Mouse (Mus musculus): ENCODE data around the gene Aldh2. TPM values are rescaled to one million over a fixed set of nuclear protein-coding genes. Genes with fewer than 3 reads are reported as not detected.

The Aldh2 gene
- total and polyA plus RNA-seq, 3 experiments = 198 to 471 (median 267) TPM

GRCm38 (mm10) chr5:121544910-121545792 lies 48.5 kb downstream of the Aldh2 start, which contains the start of the genes Adam1a and Gm42878:
TSS of gene Adam1a (minus strand) at chr5:121545482.
TSS of gene Gm42878 (minus strand) at chr5:121545482.
- Histone ChIP-seq H3K36me3 (ENCODE audit: control insufficient read depth in 1 of 2, insufficient read depth in 2 of 2, low read length in 2 of 2) (peaks cover 0 to 25% of the 10 kb centered on the region in 2 experiments; a peak in 2 of 4 replicates), H3K9me3 (replicated peaks; ENCODE audit: insufficient read depth, low read length) (no peaks in the 10 kb centered on the region), H3K79me2 (ENCODE audit: control insufficient read depth, insufficient read depth, low read length, poor library complexity) (peaks cover 42% of the 10 kb centered on the region), H3K4me1 (ENCODE audit: control insufficient read depth in 1 of 2, insufficient read depth in 2 of 2, low read length in 2 of 2) (peaks cover 4 to 12% of the 10 kb centered on the region in 2 experiments), H3K27me3 (ENCODE audit: control insufficient read depth in 1 of 2, insufficient read depth in 2 of 2, low read length in 2 of 2) (no peaks in the 10 kb centered on the region), H3K27ac (ENCODE audit: control insufficient read depth, low read depth, low read length) (peak within 1 kb of the TSS; percentile 71), H3K4me3 (ENCODE audit: control insufficient read depth in 1 of 2, insufficient read depth in 1 of 2, low read depth in 2 of 2, low read length in 2 of 2) (peak within 1 kb of the TSS; percentile 89 to 99), H3K9ac (ENCODE audit: control insufficient read depth, low read depth, low read length, poor library complexity, severe bottlenecking) (peak within 1 kb of the TSS; percentile 95)
- DNase-seq (ENCODE audit: low read depth, low spot score) = peak; percentile 49
- TF ChIP-seq HCFC1 (IDR thresholded peaks at IDR 0.05; ENCODE audit: low read depth, low read length) = 0 out of 2 replicates have a peak, but pooled peaks have one; percentile 24
- TF ChIP-seq SIN3A (IDR thresholded peaks at IDR 0.05; ENCODE audit: low read length) = no peak
- no peak for TF ChIP-seq TAL1 (IDR thresholded peaks at IDR 0.05; ENCODE audit: low read length)
- TF ChIP-seq EP300 (IDR thresholded peaks at IDR 0.05; ENCODE audit: low read depth in 1 of 2, low read length in 2 of 2) = no peak
- TF ChIP-seq UBTF (IDR thresholded peaks at IDR 0.05; ENCODE audit: borderline replicate concordance, insufficient read depth, low read depth, low read length) = peak; percentile 92; the same call in 1 of the 2 replicates
- TF ChIP-seq MAX (IDR thresholded peaks at IDR 0.05; ENCODE audit: low read length) = no peak
- no peak for TF ChIP-seq ZKSCAN1 (IDR thresholded peaks at IDR 0.05; ENCODE audit: low read depth, low read length)
- TF ChIP-seq ZNF384 (IDR thresholded peaks at IDR 0.05; ENCODE audit: low read depth, low read length) = no peak
- TF ChIP-seq CHD1 (IDR thresholded peaks at IDR 0.05; ENCODE audit: low read depth, low read length) = 0 out of 2 replicates have a peak, but pooled peaks have one; percentile 69
- no peak for TF ChIP-seq KAT2A (conservative IDR thresholded peaks at IDR 0.05; ENCODE audit: low read depth, low read length)
- TF ChIP-seq ELF1 (IDR thresholded peaks at IDR 0.05; ENCODE audit: low read depth, low read length) = no peak

GRCm38 (mm10) chr5:121543370-121543769 lies 50.3 kb downstream of the Aldh2 start:
- DNase-seq (ENCODE audit: low read depth, low spot score) = no peak
- Histone ChIP-seq H3K4me3 (ENCODE audit: control insufficient read depth in 1 of 2, insufficient read depth in 1 of 2, low read depth in 2 of 2, low read length in 2 of 2) (no peak overlapping the region), H3K4me1 (ENCODE audit: control insufficient read depth in 1 of 2, insufficient read depth in 2 of 2, low read length in 2 of 2) (peaks cover 4 to 12% of the 10 kb centered on the region in 2 experiments), H3K36me3 (ENCODE audit: control insufficient read depth in 1 of 2, insufficient read depth in 2 of 2, low read length in 2 of 2) (peaks cover 2 to 25% of the 10 kb centered on the region in 2 experiments; a peak in 3 of 4 replicates), H3K9me3 (replicated peaks; ENCODE audit: insufficient read depth, low read length) (no peaks in the 10 kb centered on the region), H3K9ac (ENCODE audit: control insufficient read depth, low read depth, low read length, poor library complexity, severe bottlenecking) (no peak overlapping the region), H3K27me3 (ENCODE audit: control insufficient read depth in 1 of 2, insufficient read depth in 2 of 2, low read length in 2 of 2) (no peaks in the 10 kb centered on the region), H3K79me2 (ENCODE audit: control insufficient read depth, insufficient read depth, low read length, poor library complexity) (peaks cover 44% of the 10 kb centered on the region), H3K27ac (ENCODE audit: control insufficient read depth, low read depth, low read length) (no peak overlapping the region)
- TF ChIP-seq POLR2AphosphoS2 (IDR thresholded peaks at IDR 0.05; ENCODE audit: low read length) = no peak
- TF ChIP-seq UBTF (IDR thresholded peaks at IDR 0.05; ENCODE audit: borderline replicate concordance, insufficient read depth, low read depth, low read length) = no peak
- TF ChIP-seq MAX (IDR thresholded peaks at IDR 0.05; ENCODE audit: low read length) = no peak
- peak; percentile 75 for TF ChIP-seq ZNF384 (IDR thresholded peaks at IDR 0.05; ENCODE audit: low read depth, low read length)
- TF ChIP-seq SMC3 (IDR thresholded peaks at IDR 0.05; ENCODE audit: low read depth, low read length) = no peak
- no peak for TF ChIP-seq CHD1 (IDR thresholded peaks at IDR 0.05; ENCODE audit: low read depth, low read length)
- TF ChIP-seq ETS1 (IDR thresholded peaks at IDR 0.05; ENCODE audit: low read depth, low read length) = no peak
- TF ChIP-seq POLR2AphosphoS5 (IDR thresholded peaks at IDR 0.05; ENCODE audit: borderline replicate concordance, low read depth, low read length) = no peak

Data from MEL (cell line).